Mouse (Mus musculus): Measurements from ENCODE around the gene Zdhhc24. TPM values are rescaled to one million over a fixed set of nuclear protein-coding genes. Genes with fewer than 3 reads are reported as not detected.

The Zdhhc24 gene
- total RNA-seq (2023; ENCODE audit: inconsistent age), result 7.2 to 12.1 TPM (median 9.8 TPM) in 4 replicates

GRCm38 (mm10) chr19:4878405-4879323 is at the start of gene Zdhhc24:
TSS of gene Zdhhc24 (plus strand) at chr19:4878668.

GRCm38 (mm10) chr19:4839149-4839548 is 39.3 kb upstream of the Zdhhc24 start, which contains the start of the genes Ccs and Ccdc87:
TSS of gene Ccs (minus strand) at chr19:4839332.
TSS of gene Ccdc87 (plus strand) at chr19:4839366.

GRCm38 (mm10) chr19:4854552-4855469 is 23.7 kb upstream of the Zdhhc24 start, which contains the start of gene Ctsf:
TSS of gene Ctsf (plus strand) at chr19:4855130.

GRCm38 (mm10) chr19:4877785-4878184 is 683 bp upstream of the Zdhhc24 start, which contains the start of gene Actn3:
TSS of gene Actn3 (minus strand) at chr19:4877909.

GRCm38 (mm10) chr19:4905979-4906794 is 27.7 kb downstream of the Zdhhc24 start, which contains the start of gene Bbs1:
TSS of gene Bbs1 (minus strand) at chr19:4906628.

GRCm38 (mm10) chr19:4927904-4928531 is 49.5 kb downstream of the Zdhhc24 start, which contains the start of gene Dpp3:
TSS of gene Dpp3 (minus strand) at chr19:4928287.

Other genes starting within 250 kb of the Zdhhc24 start
- not detected in 4 replicates for gene Gm960, start 180.0 kb upstream of the Zdhhc24 start, total RNA-seq (2023; ENCODE audit: inconsistent age)
- not detected in 4 replicates for gene Sptbn2, start 167.5 kb upstream of the Zdhhc24 start, total RNA-seq (2023; ENCODE audit: inconsistent age)
- 22.8 to 27.2 TPM (median 23.0 TPM) in 4 replicates for gene Rbm4b, start 122.2 kb upstream of the Zdhhc24 start, total RNA-seq (2023; ENCODE audit: inconsistent age)
- gene Rbm4, start 84.8 kb upstream of the Zdhhc24 start, total RNA-seq (2023; ENCODE audit: inconsistent age), result 66.4 to 76.6 TPM (median 70.6 TPM) in 4 replicates
- gene Gm21992, start 67.1 kb upstream of the Zdhhc24 start, total RNA-seq (2023; ENCODE audit: inconsistent age), result 28.2 to 42.1 TPM (median 30.4 TPM) in 4 replicates
- 68.5 to 90.5 TPM (median 73.1 TPM) in 4 replicates for gene Rbm14, start 67.0 kb upstream of the Zdhhc24 start, total RNA-seq (2023; ENCODE audit: inconsistent age)
- 22.2 to 26.6 TPM (median 24.0 TPM) in 4 replicates for gene Ccs, start 39.3 kb upstream of the Zdhhc24 start, total RNA-seq (2023; ENCODE audit: inconsistent age)
- not detected in 4 replicates for gene Ccdc87, start 39.3 kb upstream of the Zdhhc24 start, total RNA-seq (2023; ENCODE audit: inconsistent age)
- 0.63 to 1.5 TPM (median 1.4 TPM) in 3 of 4 replicates, not detected in the other for gene Ctsf, start 23.5 kb upstream of the Zdhhc24 start, total RNA-seq (2023; ENCODE audit: inconsistent age)
- not detected in 4 replicates for gene Actn3, start 759 bp upstream of the Zdhhc24 start, total RNA-seq (2023; ENCODE audit: inconsistent age)
- 2.5 to 5.7 TPM (median 2.9 TPM) in 4 replicates for gene Bbs1, start 28.0 kb downstream of the Zdhhc24 start, total RNA-seq (2023; ENCODE audit: inconsistent age)
- gene Dpp3, start 49.6 kb downstream of the Zdhhc24 start, total RNA-seq (2023; ENCODE audit: inconsistent age), result 71.4 to 78.7 TPM (median 76.1 TPM) in 4 replicates
- 1.1 to 4.0 TPM (median 1.6 TPM) in 4 replicates for gene Peli3, start 64.5 kb downstream of the Zdhhc24 start, total RNA-seq (2023; ENCODE audit: inconsistent age)
- gene Mrpl11, start 83.5 kb downstream of the Zdhhc24 start, total RNA-seq (2023; ENCODE audit: inconsistent age), result 31.3 to 42.8 TPM (median 37.5 TPM) in 4 replicates
- 0.22 TPM in 1 of 4 replicates, not detected in the others for gene Npas4, start 111.6 kb downstream of the Zdhhc24 start, total RNA-seq (2023; ENCODE audit: inconsistent age)
- 2.3 to 4.6 TPM (median 3.6 TPM) in 4 replicates for gene Slc29a2, start 145.2 kb downstream of the Zdhhc24 start, total RNA-seq (2023; ENCODE audit: inconsistent age)
- 1.0 to 3.7 TPM (median 2.2 TPM) in 4 replicates for gene B4gat1, start 160.2 kb downstream of the Zdhhc24 start, total RNA-seq (2023; ENCODE audit: inconsistent age)
- gene AC124502.3, start 160.2 kb downstream of the Zdhhc24 start, total RNA-seq (2023; ENCODE audit: inconsistent age), result 2.1 to 4.3 TPM (median 3.1 TPM) in 4 replicates
- 59.2 to 67.2 TPM (median 63.0 TPM) in 4 replicates for gene Brms1, start 162.7 kb downstream of the Zdhhc24 start, total RNA-seq (2023; ENCODE audit: inconsistent age)
- gene Rin1, start 171.8 kb downstream of the Zdhhc24 start, total RNA-seq (2023; ENCODE audit: inconsistent age), result 1.8 to 3.9 TPM (median 3.1 TPM) in 4 replicates
- gene Cd248, start 189.4 kb downstream of the Zdhhc24 start, total RNA-seq (2023; ENCODE audit: inconsistent age), result 0.18 TPM in 1 of 4 replicates, not detected in the others
- gene Tmem151a, start 206.9 kb downstream of the Zdhhc24 start, total RNA-seq (2023; ENCODE audit: inconsistent age), result 0.13 to 0.96 TPM in 2 of 4 replicates, not detected in the others
- gene Yif1a, start 209.9 kb downstream of the Zdhhc24 start, total RNA-seq (2023; ENCODE audit: inconsistent age), result 30.3 to 38.1 TPM (median 35.5 TPM) in 4 replicates
- 0.78 to 1.9 TPM (median 1.5 TPM) in 4 replicates for gene Cnih2, start 219.9 kb downstream of the Zdhhc24 start, total RNA-seq (2023; ENCODE audit: inconsistent age)
- gene Rab1b, start 228.4 kb downstream of the Zdhhc24 start, total RNA-seq (2023; ENCODE audit: inconsistent age), result 101 to 112 TPM (median 105 TPM) in 4 replicates
- 34.5 to 38.0 TPM (median 36.7 TPM) in 4 replicates for gene Klc2, start 239.9 kb downstream of the Zdhhc24 start, total RNA-seq (2023; ENCODE audit: inconsistent age)

Data from B cell, adult (primary cell).